Mouse (Mus musculus) Muller cell, postnatal 12 days (primary cell): ENCODE measurements around the gene Zfp683.
A peak's percentile ranks its signal among the peaks of the same experiment; 100 is the strongest.

Experiments
- DNase-seq: peaks from one replicate; pipeline ENCODE4 v3.0.0-alpha.2; 2015; ENCODE audit errors: inconsistent ontology term

Zfp683 gene

GRCm38 (mm10) chr4:134053538-134053937 is at the start of gene Zfp683:
Gene Zfp683 (plus strand): TSS chr4:134053838.
- DNase-seq = no peak

- no peak for DNase-seq
Measured at GRCm38 (mm10) chr4:134005581-134006358, 47.9 kb upstream of the Zfp683 start.

- no peak for DNase-seq
Measured at GRCm38 (mm10) chr4:134006845-134007244, 46.8 kb upstream of the Zfp683 start.

- DNase-seq = no peak
Measured at GRCm38 (mm10) chr4:134009709-134010108, 43.9 kb upstream of the Zfp683 start.

GRCm38 (mm10) chr4:134011450-134012414 is 41.9 kb upstream of the Zfp683 start:
- no peak for DNase-seq

- DNase-seq = no peak
Measured at GRCm38 (mm10) chr4:134012858-134013528, 40.6 kb upstream of the Zfp683 start.

- no peak for DNase-seq
Measured at GRCm38 (mm10) chr4:134016208-134016607, 37.4 kb upstream of the Zfp683 start.

GRCm38 (mm10) chr4:134016767-134017166 is 36.9 kb upstream of the Zfp683 start:
- no peak for DNase-seq

GRCm38 (mm10) chr4:134017201-134017865 is 36.3 kb upstream of the Zfp683 start:
- no peak for DNase-seq

GRCm38 (mm10) chr4:134018038-134018778 is 35.4 kb upstream of the Zfp683 start:
- no peak for DNase-seq

GRCm38 (mm10) chr4:134018779-134019145 is 34.9 kb upstream of the Zfp683 start, which contains the start of gene Lin28a:
Gene Lin28a (minus strand): TSS chr4:134018841.
- no peak for DNase-seq

GRCm38 (mm10) chr4:134019210-134019609 is 34.4 kb upstream of the Zfp683 start:
- no peak for DNase-seq

GRCm38 (mm10) chr4:134019641-134020351 is 33.8 kb upstream of the Zfp683 start:
- DNase-seq = no peak

GRCm38 (mm10) chr4:134020621-134021020 is 33.0 kb upstream of the Zfp683 start:
- peak; percentile 72 for DNase-seq

GRCm38 (mm10) chr4:134025802-134026201 is 27.8 kb upstream of the Zfp683 start:
- DNase-seq = no peak

- peak; percentile 83 for DNase-seq
Measured at GRCm38 (mm10) chr4:134035953-134036352, 17.7 kb upstream of the Zfp683 start.

GRCm38 (mm10) chr4:134041317-134042123 is 12.1 kb upstream of the Zfp683 start:
- DNase-seq = peak; percentile 66

- no peak for DNase-seq
Measured at GRCm38 (mm10) chr4:134043041-134043440, 10.6 kb upstream of the Zfp683 start.

- DNase-seq = no peak
Measured at GRCm38 (mm10) chr4:134047648-134048047, 6.0 kb upstream of the Zfp683 start.
